Mouse (Mus musculus) lung, adult 2 months (tissue): ENCODE data around the gene Bcar1.

ENCODE experiments used
- CTCF ChIP-seq: fragments of 200-500 bp; IDR thresholded peaks from 2 replicates; pipeline ENCODE4 v1.5.1; 2011; ENCODE audit warnings: mild to moderate bottlenecking, low read length, control low read depth; ENCODE audit not compliant: insufficient read depth
- POLR2A ChIP-seq: fragments of 200-500 bp; IDR thresholded peaks from 2 replicates; pipeline ENCODE4 v1.6.1; 2011; ENCODE audit warnings: low read depth, mild to moderate bottlenecking, control low read depth, low read length, borderline replicate concordance; ENCODE audit errors: extremely low read depth

DNA sequence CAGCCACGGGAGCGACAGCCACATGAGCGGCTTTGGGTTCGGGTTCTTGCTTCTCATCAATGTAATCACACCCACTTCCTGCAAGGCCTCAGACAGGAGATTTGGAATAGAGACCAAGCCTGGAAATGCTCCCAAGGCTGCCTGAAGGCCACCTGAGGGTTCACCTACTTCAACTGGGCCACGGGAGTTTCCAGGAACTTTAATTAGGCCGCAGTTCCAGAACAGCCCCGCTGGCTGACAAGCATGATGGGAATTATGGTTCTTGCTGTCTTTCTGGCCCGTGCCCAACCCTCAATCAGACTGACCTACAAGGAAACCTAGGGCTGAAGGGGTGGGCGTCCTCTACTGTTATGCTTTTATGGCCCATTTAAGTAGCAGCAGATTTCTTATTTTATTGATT lies 28.5 kb upstream of the Bcar1 start:
- TF ChIP-seq POLR2A (no peak), CTCF (no peak)
